Mouse (Mus musculus): ENCODE measurements around the gene Nemf. TPM values are rescaled to one million over a fixed set of nuclear protein-coding genes. Genes with fewer than 3 reads are reported as not detected.

Nemf gene
- polyA plus RNA-seq, 1 experiment from 2014 or later, result 80.3 TPM

DNA sequence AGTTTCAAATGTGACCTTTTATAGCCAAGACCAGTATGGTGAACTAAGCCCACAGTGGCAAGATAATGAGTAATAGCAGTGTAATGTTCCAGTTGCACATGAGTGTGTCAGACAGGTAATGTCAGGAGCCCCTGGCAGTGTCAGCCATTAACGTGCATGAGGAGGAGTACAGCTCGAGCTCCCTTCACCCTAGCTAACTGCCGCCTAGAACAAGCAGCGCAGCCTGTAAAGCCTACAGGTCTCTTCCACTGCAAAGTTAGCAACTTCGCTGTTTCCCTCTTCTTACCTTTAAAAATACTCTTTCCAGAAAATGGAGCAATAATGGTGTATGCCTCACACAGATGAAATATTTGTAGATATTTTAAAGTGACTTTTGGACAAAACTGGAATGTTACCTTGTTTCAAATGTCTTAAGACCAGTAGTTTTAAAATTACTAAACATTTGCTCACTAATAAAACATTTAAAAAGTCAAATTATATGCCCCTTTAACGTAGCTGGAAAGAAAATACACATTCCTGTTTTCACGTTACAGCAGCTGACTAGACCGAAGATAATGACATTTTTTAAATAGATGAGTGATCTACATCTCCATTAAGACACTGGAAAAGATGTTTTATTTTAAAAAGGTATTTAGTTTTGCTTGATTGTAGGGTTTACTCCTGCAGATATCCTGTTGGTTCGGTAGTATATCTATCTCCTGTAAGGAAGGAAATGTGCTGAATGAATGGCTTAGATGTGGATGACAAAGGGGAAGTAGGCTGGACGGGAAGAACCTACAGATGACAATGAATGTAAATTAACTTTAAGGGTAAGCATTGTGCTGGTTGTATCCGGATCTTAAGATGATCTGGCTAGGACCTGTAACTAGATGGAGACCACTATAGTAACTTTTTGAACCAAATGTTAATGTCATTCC is 17.1 kb upstream of the Nemf start:
- ATAC-seq (ENCODE audit: low FRiP score, low TSS enrichment), result no peak
- no peaks in the 10 kb centered on the region for H3K27me3 ChIP-seq (ENCODE audit: insufficient read depth, low read length)
- no peak overlapping the region for H3K27ac ChIP-seq (ENCODE audit: low read length)
- no peaks in the 10 kb centered on the region for H3K9me3 ChIP-seq (ENCODE audit: low read length)
- peak overlapping the region; percentile 99 for H3K9ac ChIP-seq (replicated peaks; ENCODE audit: low read length)
- 35% methylated on average over 11 of the region's 11 CpGs for WGBS
- peaks cover 6% of the 10 kb centered on the region; the same call in 1 of the 2 replicates for H3K36me3 ChIP-seq (ENCODE audit: insufficient read depth, low read length)
- peaks cover 18% of the 10 kb centered on the region; the same call in 1 of the 2 replicates for H3K4me1 ChIP-seq (ENCODE audit: insufficient read depth, low read length)
- H3K4me3 ChIP-seq (ENCODE audit: low read length), result peak overlapping the region; percentile 100
- H3K4me2 ChIP-seq (replicated peaks; ENCODE audit: low read depth, low read length), result peak overlapping the region; percentile 84

DNA sequence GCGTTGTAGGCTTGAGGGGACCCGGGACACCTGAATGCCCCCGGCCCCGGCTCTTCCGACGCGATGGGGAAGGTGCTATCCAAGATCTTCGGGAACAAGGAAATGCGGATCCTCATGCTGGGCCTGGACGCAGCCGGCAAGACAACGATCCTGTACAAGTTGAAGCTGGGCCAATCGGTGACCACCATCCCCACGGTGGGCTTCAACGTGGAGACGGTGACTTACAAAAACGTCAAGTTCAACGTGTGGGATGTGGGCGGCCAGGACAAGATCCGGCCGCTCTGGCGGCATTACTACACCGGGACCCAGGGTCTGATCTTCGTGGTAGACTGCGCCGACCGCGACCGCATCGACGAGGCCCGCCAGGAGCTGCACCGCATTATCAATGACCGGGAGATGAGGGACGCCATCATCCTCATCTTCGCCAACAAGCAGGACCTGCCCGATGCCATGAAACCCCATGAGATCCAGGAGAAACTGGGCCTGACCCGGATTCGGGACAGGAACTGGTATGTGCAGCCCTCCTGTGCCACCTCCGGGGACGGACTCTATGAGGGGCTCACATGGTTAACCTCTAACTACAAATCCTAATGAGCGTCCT is 15.9 kb upstream of the Nemf start:
- no peak; the same call in 1 of the 2 replicates for ATAC-seq (ENCODE audit: low FRiP score, low TSS enrichment)

GRCm38 (mm10) chr12:69371854-69372671 is 15.1 kb upstream of the Nemf start, which contains the start of the genes Arf6 and Gm9887:
Arf6 (plus strand) TSS chr12:69372150.
Gm9887 (minus strand) TSS chr12:69372458.
- H3K27me3 ChIP-seq (ENCODE audit: insufficient read depth, low read length), result no peaks in the 10 kb centered on the region
- H3K27ac ChIP-seq (ENCODE audit: low read length), result peak within 1 kb of the TSS; percentile 99
- H3K36me3 ChIP-seq (ENCODE audit: insufficient read depth, low read length), result peaks cover 6% of the 10 kb centered on the region; the same call in 1 of the 2 replicates
- ATAC-seq (ENCODE audit: low FRiP score, low TSS enrichment), result peak; percentile 95
- WGBS, result under 1% methylated on average over 108 of the region's 121 CpGs
- H3K9me3 ChIP-seq (ENCODE audit: low read length), result no peaks in the 10 kb centered on the region
- peak within 1 kb of the TSS; percentile 99 for H3K9ac ChIP-seq (replicated peaks; ENCODE audit: low read length)
- peak within 1 kb of the TSS; percentile 100 for H3K4me3 ChIP-seq (ENCODE audit: low read length)
- peaks cover 18% of the 10 kb centered on the region; the same call in 1 of the 2 replicates for H3K4me1 ChIP-seq (ENCODE audit: insufficient read depth, low read length)
- peak within 1 kb of the TSS; percentile 84 for H3K4me2 ChIP-seq (replicated peaks; ENCODE audit: low read depth, low read length)

More for the DNA sequence above, 15.9 kb upstream of the Nemf start:
- peaks cover 18% of the 10 kb centered on the region; the same call in 1 of the 2 replicates for H3K4me1 ChIP-seq (ENCODE audit: insufficient read depth, low read length)
- no peaks in the 10 kb centered on the region for H3K9me3 ChIP-seq (ENCODE audit: low read length)
- under 1% methylated on average over 42 of the region's 42 CpGs for WGBS
- peak overlapping the region; percentile 99 for H3K9ac ChIP-seq (replicated peaks; ENCODE audit: low read length)
- H3K4me2 ChIP-seq (replicated peaks; ENCODE audit: low read depth, low read length), result peak overlapping the region; percentile 84
- H3K4me3 ChIP-seq (ENCODE audit: low read length), result peak overlapping the region; percentile 100
- H3K27ac ChIP-seq (ENCODE audit: low read length), result peak overlapping the region; percentile 99
- H3K36me3 ChIP-seq (ENCODE audit: insufficient read depth, low read length), result peaks cover 6% of the 10 kb centered on the region; the same call in 1 of the 2 replicates
- H3K27me3 ChIP-seq (ENCODE audit: insufficient read depth, low read length), result no peaks in the 10 kb centered on the region

DNA sequence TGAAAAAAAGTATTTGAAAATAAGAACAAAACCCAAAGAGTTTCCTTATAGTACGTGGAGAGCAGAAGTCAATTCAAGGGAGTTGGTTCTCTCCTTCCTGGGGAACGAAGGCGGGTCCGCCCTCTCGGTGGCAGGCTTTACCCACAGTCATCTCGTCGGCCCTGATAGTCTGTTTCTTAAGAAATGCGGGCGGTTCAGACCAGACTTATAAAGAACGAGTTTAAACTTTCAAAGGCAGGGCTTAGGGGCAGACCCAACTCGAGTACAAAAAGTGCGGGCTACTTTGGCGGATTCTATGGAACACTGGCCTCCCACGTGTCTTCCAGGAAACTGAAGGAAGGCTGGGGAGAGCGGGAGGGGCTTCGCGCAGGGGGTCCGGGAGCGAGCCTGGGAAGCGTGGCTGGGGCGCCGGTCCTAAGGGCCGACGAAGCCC is 14.5 kb upstream of the Nemf start:
- Histone ChIP-seq H3K27me3 (ENCODE audit: insufficient read depth, low read length) (no peaks in the 10 kb centered on the region), H3K36me3 (ENCODE audit: insufficient read depth, low read length) (peaks cover 6% of the 10 kb centered on the region; the same call in 1 of the 2 replicates), H3K9ac (replicated peaks; ENCODE audit: low read length) (peak overlapping the region; percentile 99), H3K27ac (ENCODE audit: low read length) (peak overlapping the region; percentile 99), H3K4me3 (ENCODE audit: low read length) (peak overlapping the region; percentile 100), H3K4me1 (ENCODE audit: insufficient read depth, low read length) (peaks cover 18% of the 10 kb centered on the region; the same call in 1 of the 2 replicates), H3K9me3 (ENCODE audit: low read length) (no peaks in the 10 kb centered on the region), H3K4me2 (replicated peaks; ENCODE audit: low read depth, low read length) (peak overlapping the region; percentile 73)
- peak; percentile 85 for ATAC-seq (ENCODE audit: low FRiP score, low TSS enrichment)
- 0% methylated on average over 24 of the region's 24 CpGs for WGBS

DNA sequence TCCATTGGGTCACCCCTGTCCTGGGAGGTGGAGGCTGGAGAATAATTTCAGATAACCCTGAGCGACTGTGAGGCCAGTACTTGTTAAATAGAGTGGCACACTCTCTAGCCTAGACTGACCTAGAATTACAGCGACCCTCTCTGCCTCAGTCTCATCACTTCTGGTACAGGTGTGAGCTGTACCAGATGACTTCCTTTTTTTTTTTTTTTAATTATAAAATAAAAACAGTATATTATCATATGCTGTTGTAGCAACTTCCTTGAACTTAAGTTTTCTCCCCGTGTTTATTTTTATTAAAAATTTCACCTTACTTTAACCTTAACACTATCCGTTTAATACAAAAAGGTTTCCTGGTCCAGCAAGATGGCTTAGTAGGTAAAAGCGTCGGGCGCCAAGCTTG is 14.0 kb upstream of the Nemf start:
- peak overlapping the region; percentile 99 for H3K27ac ChIP-seq (ENCODE audit: low read length)
- WGBS, result 15% methylated on average over 7 of the region's 7 CpGs

DNA sequence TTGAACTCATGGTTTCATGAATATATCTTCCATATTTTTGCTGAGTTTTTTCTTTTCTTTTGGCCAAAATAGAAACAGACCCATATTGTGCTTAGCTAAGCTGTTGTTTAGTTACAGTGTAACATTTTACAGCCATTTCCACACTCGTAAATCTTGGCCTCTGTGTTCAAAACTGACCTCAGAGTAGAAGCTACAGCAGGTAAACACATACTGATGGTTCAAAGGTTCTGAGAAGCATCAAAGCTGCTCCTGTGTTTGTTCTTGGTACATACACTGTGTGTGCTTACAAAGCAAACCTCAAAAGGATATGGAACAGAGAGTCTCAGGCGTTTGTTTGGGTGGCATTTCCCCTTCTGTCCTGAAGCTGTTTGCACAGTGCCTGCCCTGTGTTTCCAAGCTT is 10.6 kb upstream of the Nemf start:
- Histone ChIP-seq H3K36me3 (ENCODE audit: insufficient read depth, low read length) (no peaks in the 10 kb centered on the region), H3K9me3 (ENCODE audit: low read length) (no peaks in the 10 kb centered on the region), H3K4me1 (ENCODE audit: insufficient read depth, low read length) (peaks cover 9% of the 10 kb centered on the region), H3K4me2 (replicated peaks; ENCODE audit: low read depth, low read length) (no peak overlapping the region), H3K9ac (replicated peaks; ENCODE audit: low read length) (no peak overlapping the region), H3K4me3 (ENCODE audit: low read length) (no peak overlapping the region), H3K27ac (ENCODE audit: low read length) (no peak overlapping the region), H3K27me3 (ENCODE audit: insufficient read depth, low read length) (no peaks in the 10 kb centered on the region)
- no peak for ATAC-seq (ENCODE audit: low FRiP score, low TSS enrichment)
- 57% methylated on average over 2 of the region's 2 CpGs for WGBS

More for the DNA sequence above, 14.0 kb upstream of the Nemf start:
- no peak for ATAC-seq (ENCODE audit: low FRiP score, low TSS enrichment)
- peak overlapping the region; percentile 100 for H3K4me3 ChIP-seq (ENCODE audit: low read length)
- H3K9me3 ChIP-seq (ENCODE audit: low read length), result no peaks in the 10 kb centered on the region
- H3K4me2 ChIP-seq (replicated peaks; ENCODE audit: low read depth, low read length), result peak overlapping the region; percentile 73
- H3K9ac ChIP-seq (replicated peaks; ENCODE audit: low read length), result peak overlapping the region; percentile 99
- H3K36me3 ChIP-seq (ENCODE audit: insufficient read depth, low read length), result peaks cover 6% of the 10 kb centered on the region; the same call in 1 of the 2 replicates
- peaks cover 15% of the 10 kb centered on the region; the same call in 1 of the 2 replicates for H3K4me1 ChIP-seq (ENCODE audit: insufficient read depth, low read length)
- H3K27me3 ChIP-seq (ENCODE audit: insufficient read depth, low read length), result no peaks in the 10 kb centered on the region

DNA sequence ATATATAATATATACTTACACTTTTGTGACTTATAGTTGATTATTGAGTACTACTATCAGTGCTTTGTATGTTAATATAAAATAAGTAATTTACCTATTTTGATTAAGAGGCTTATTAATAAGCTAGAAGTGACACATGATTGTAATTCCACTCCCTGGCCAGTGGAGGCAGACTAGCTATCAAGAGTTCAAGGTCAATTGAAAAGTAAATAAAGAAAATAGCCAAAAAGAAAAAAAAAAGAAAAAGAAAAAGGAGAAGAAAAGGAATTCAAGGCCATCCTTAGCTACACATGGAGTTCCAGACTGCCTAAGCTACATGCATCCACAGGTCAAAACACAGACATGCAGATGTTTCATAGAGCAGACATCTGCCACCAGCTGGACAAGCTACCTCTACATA is 9.5 kb upstream of the Nemf start:
- no peak overlapping the region for H3K9ac ChIP-seq (replicated peaks; ENCODE audit: low read length)
- no peaks in the 10 kb centered on the region for H3K9me3 ChIP-seq (ENCODE audit: low read length)
- no peaks in the 10 kb centered on the region for H3K27me3 ChIP-seq (ENCODE audit: insufficient read depth, low read length)
- ATAC-seq (ENCODE audit: low FRiP score, low TSS enrichment), result no peak
- no peak overlapping the region for H3K27ac ChIP-seq (ENCODE audit: low read length)
- H3K4me1 ChIP-seq (ENCODE audit: insufficient read depth, low read length), result peaks cover 17% of the 10 kb centered on the region
- H3K4me2 ChIP-seq (replicated peaks; ENCODE audit: low read depth, low read length), result no peak overlapping the region
- no peak overlapping the region for H3K4me3 ChIP-seq (ENCODE audit: low read length)
- no peaks in the 10 kb centered on the region for H3K36me3 ChIP-seq (ENCODE audit: insufficient read depth, low read length)

GRCm38 (mm10) chr12:69365757-69366156 is 8.8 kb upstream of the Nemf start:
- WGBS, result 85% methylated on average over 7 of the region's 7 CpGs
- ATAC-seq (ENCODE audit: low FRiP score, low TSS enrichment), result no peak

More at GRCm38 (mm10) chr12:69365757-69366156, 8.8 kb upstream of the Nemf start:
- Histone ChIP-seq H3K4me1 (ENCODE audit: insufficient read depth, low read length) (peaks cover 15% of the 10 kb centered on the region), H3K36me3 (ENCODE audit: insufficient read depth, low read length) (no peaks in the 10 kb centered on the region), H3K9me3 (ENCODE audit: low read length) (no peaks in the 10 kb centered on the region), H3K27ac (ENCODE audit: low read length) (no peak overlapping the region), H3K27me3 (ENCODE audit: insufficient read depth, low read length) (no peaks in the 10 kb centered on the region), H3K4me2 (replicated peaks; ENCODE audit: low read depth, low read length) (no peak overlapping the region), H3K4me3 (ENCODE audit: low read length) (no peak overlapping the region), H3K9ac (replicated peaks; ENCODE audit: low read length) (no peak overlapping the region)

All from kidney, embryonic 16.5 days (tissue).